Mouse (Mus musculus) liver, embryonic 13.5 days (tissue): Measurements from ENCODE around the gene Sln. TPM values are rescaled to one million over a fixed set of nuclear protein-coding genes. Genes with fewer than 3 reads are reported as not detected.

Experiments used
- ATAC-seq: fragments of 200-750 bp; cut with Nextera tagmentation; 2 replicates; pipeline ENCODE4 v1.8.0; 2017; ENCODE audit warnings: low read depth, mild to moderate bottlenecking, moderate number of reproducible peaks, moderate library complexity
- DNase-seq: peaks from one replicate; pipeline ENCODE4 v3.0.0; 2022
- H3K27ac ChIP-seq: fragments of 300-500 bp; sonication (generic); 2 replicates; pipeline ENCODE4 v1.5.1; 2015; ENCODE audit warnings: moderate library complexity, mild to moderate bottlenecking, inconsistent platforms
- H3K27me3 ChIP-seq: fragments of 300-500 bp; sonication (generic); 2 replicates; pipeline ENCODE4 v1.6.1; 2015; ENCODE audit warnings: mild to moderate bottlenecking, inconsistent platforms
- H3K36me3 ChIP-seq: fragments of 300-500 bp; sonication (generic); 2 replicates; pipeline ENCODE4 v1.6.1; 2015; ENCODE audit warnings: mild to moderate bottlenecking, inconsistent platforms
- H3K4me1 ChIP-seq: fragments of 300-500 bp; sonication (generic); replicated peaks from 2 replicates; pipeline ENCODE4 v1.6.1; 2015; ENCODE audit warnings: inconsistent platforms
- H3K4me2 ChIP-seq: fragments of 300-500 bp; sonication (generic); 2 replicates; pipeline ENCODE4 v1.6.1; 2015; ENCODE audit warnings: inconsistent platforms, mild to moderate bottlenecking, moderate library complexity
- H3K4me3 ChIP-seq: fragments of 300-500 bp; sonication (generic); replicated peaks from 2 replicates; pipeline ENCODE4 v1.5.1; 2015; ENCODE audit warnings: mild to moderate bottlenecking, inconsistent platforms
- H3K9ac ChIP-seq: fragments of 300-500 bp; sonication (generic); 2 replicates; pipeline ENCODE4 v1.6.1; 2015; ENCODE audit warnings: mild to moderate bottlenecking, inconsistent platforms
- H3K9me3 ChIP-seq: fragments of 300-500 bp; sonication (generic); replicated peaks from 2 replicates; pipeline ENCODE4 v1.6.1; 2016; ENCODE audit warnings: inconsistent platforms
- WGBS: fragments of 180-500 bp; shearing (Covaris S2); methylation state at CpG from one replicate; pipeline ENCODE4 v1.1.7; 2015; ENCODE audit not compliant: insufficient replicate concordance; 5-methylcytosine and 5-hydroxymethylcytosine counted together
- polyA plus RNA-seq: library from polyadenylated mRNA; unstranded; fragments of >200 nt; fragmentation: Nextera tagmentation; extraction: Ambion mirVana; gene quantifications from 2 replicates; pipeline ENCODE4 v1.2.1, GENCODE M21; 2015

Sln gene
- polyA plus RNA-seq, 1 experiment from 2014 or later, result 1.4 TPM

- H3K9ac ChIP-seq, result no peak overlapping the region
- no peak overlapping the region for H3K4me3 ChIP-seq
- no peaks in the 10 kb centered on the region for H3K36me3 ChIP-seq
- H3K9me3 ChIP-seq, result no peaks in the 10 kb centered on the region
- no peaks in the 10 kb centered on the region for H3K4me1 ChIP-seq
- H3K27me3 ChIP-seq, result no peaks in the 10 kb centered on the region
- H3K4me2 ChIP-seq, result no peak overlapping the region
- ATAC-seq, result no peak
- DNase-seq, result no peak
- H3K27ac ChIP-seq, result no peak overlapping the region
- WGBS, result 68% methylated on average over 4 of the region's 4 CpGs
These were observed 2.2 kb downstream of the Sln start for GRCm38 (mm10) chr9:53852158-53852557.

GRCm38 (mm10) chr9:53853672-53854071 lies 3.7 kb downstream of the Sln start:
- Histone ChIP-seq H3K9ac (no peak overlapping the region), H3K27me3 (no peaks in the 10 kb centered on the region), H3K4me3 (no peak overlapping the region), H3K4me2 (no peak overlapping the region), H3K36me3 (no peaks in the 10 kb centered on the region), H3K27ac (no peak overlapping the region), H3K4me1 (no peaks in the 10 kb centered on the region), H3K9me3 (no peaks in the 10 kb centered on the region)
- 51% methylated on average over 1 of the region's 1 CpGs for whole genome bisulfite sequencing
- ATAC-seq (no peak), DNase-seq (no peak)

- ATAC-seq (no peak), DNase-seq (no peak)
These were observed 4.6 kb downstream of the Sln start for GRCm38 (mm10) chr9:53854525-53854924.

GRCm38 (mm10) chr9:53857864-53858263 lies 7.9 kb downstream of the Sln start:
- Histone ChIP-seq H3K4me2 (no peak overlapping the region), H3K27ac (no peak overlapping the region), H3K27me3 (no peaks in the 10 kb centered on the region), H3K36me3 (no peaks in the 10 kb centered on the region), H3K9ac (no peak overlapping the region), H3K4me1 (no peaks in the 10 kb centered on the region), H3K4me3 (no peak overlapping the region), H3K9me3 (no peaks in the 10 kb centered on the region)
- WGBS, result 53% methylated on average over 5 of the region's 5 CpGs
- no peak for ATAC-seq
- no peak for DNase-seq

More at GRCm38 (mm10) chr9:53854525-53854924, 4.6 kb downstream of the Sln start:
- H3K36me3 ChIP-seq, result no peaks in the 10 kb centered on the region
- H3K27me3 ChIP-seq, result no peaks in the 10 kb centered on the region
- 69% methylated on average over 1 of the region's 1 CpGs for WGBS
- H3K4me2 ChIP-seq, result no peak overlapping the region
- H3K4me3 ChIP-seq, result no peak overlapping the region
- no peaks in the 10 kb centered on the region for H3K9me3 ChIP-seq
- H3K4me1 ChIP-seq, result no peaks in the 10 kb centered on the region
- no peak overlapping the region for H3K27ac ChIP-seq
- H3K9ac ChIP-seq, result no peak overlapping the region

- H3K4me3 ChIP-seq, result no peak overlapping the region
- H3K9ac ChIP-seq, result no peak overlapping the region
- H3K9me3 ChIP-seq, result no peaks in the 10 kb centered on the region
- H3K36me3 ChIP-seq, result no peaks in the 10 kb centered on the region
- no peaks in the 10 kb centered on the region for H3K4me1 ChIP-seq
- DNase-seq (no peak), ATAC-seq (no peak)
- no peak overlapping the region for H3K27ac ChIP-seq
- WGBS, result 68% methylated on average over 8 of the region's 8 CpGs
- H3K27me3 ChIP-seq, result no peaks in the 10 kb centered on the region
- H3K4me2 ChIP-seq, result no peak overlapping the region
These were observed 23.3 kb downstream of the Sln start for GRCm38 (mm10) chr9:53873239-53873638.

- Histone ChIP-seq H3K27ac (no peak overlapping the region), H3K4me3 (no peak overlapping the region), H3K36me3 (no peaks in the 10 kb centered on the region), H3K9ac (no peak overlapping the region), H3K4me1 (no peaks in the 10 kb centered on the region), H3K27me3 (no peaks in the 10 kb centered on the region), H3K4me2 (no peak overlapping the region), H3K9me3 (no peaks in the 10 kb centered on the region)
- no peak for DNase-seq
- ATAC-seq, result no peak
- 42% methylated on average over 2 of the region's 2 CpGs for WGBS
These were observed 27.5 kb downstream of the Sln start for GRCm38 (mm10) chr9:53877423-53877822.

GRCm38 (mm10) chr9:53883588-53884280 lies 33.8 kb downstream of the Sln start:
- Histone ChIP-seq H3K4me3 (no peak overlapping the region), H3K27me3 (no peaks in the 10 kb centered on the region), H3K4me1 (no peaks in the 10 kb centered on the region), H3K9ac (no peak overlapping the region), H3K36me3 (no peaks in the 10 kb centered on the region), H3K4me2 (no peak overlapping the region), H3K27ac (no peak overlapping the region), H3K9me3 (no peaks in the 10 kb centered on the region)
- ATAC-seq (no peak), DNase-seq (no peak)
- WGBS, result 79% methylated on average over 23 of the region's 23 CpGs

GRCm38 (mm10) chr9:53890075-53890474 lies 40.1 kb downstream of the Sln start:
- DNase-seq, result no peak
- no peak overlapping the region for H3K27ac ChIP-seq
- H3K9me3 ChIP-seq, result no peaks in the 10 kb centered on the region
- H3K4me1 ChIP-seq, result no peaks in the 10 kb centered on the region
- WGBS, result 3% methylated on average over 1 of the region's 1 CpGs
- H3K4me3 ChIP-seq, result no peak overlapping the region
- no peak for ATAC-seq
- H3K4me2 ChIP-seq, result no peak overlapping the region
- H3K27me3 ChIP-seq, result no peaks in the 10 kb centered on the region
- H3K36me3 ChIP-seq, result no peaks in the 10 kb centered on the region
- no peak overlapping the region for H3K9ac ChIP-seq

- no peak for DNase-seq
- Histone ChIP-seq H3K4me3 (no peak overlapping the region), H3K27me3 (no peaks in the 10 kb centered on the region), H3K9me3 (no peaks in the 10 kb centered on the region), H3K9ac (no peak overlapping the region), H3K36me3 (no peaks in the 10 kb centered on the region), H3K4me2 (no peak overlapping the region), H3K4me1 (no peaks in the 10 kb centered on the region), H3K27ac (no peak overlapping the region)
- ATAC-seq, result no peak
- 66% methylated on average over 7 of the region's 7 CpGs for WGBS
These were observed 45.9 kb downstream of the Sln start for GRCm38 (mm10) chr9:53895827-53896226.

- no peak overlapping the region for H3K4me2 ChIP-seq
- no peaks in the 10 kb centered on the region for H3K27me3 ChIP-seq
- no peak overlapping the region for H3K9ac ChIP-seq
- no peaks in the 10 kb centered on the region for H3K36me3 ChIP-seq
- DNase-seq, result no peak
- WGBS, result 70% methylated on average over 6 of the region's 6 CpGs
- ATAC-seq, result no peak
- 0 out of 2 replicates have a peak, but pooled peaks cover 2% of the 10 kb centered on the region for H3K9me3 ChIP-seq
- H3K4me1 ChIP-seq, result no peaks in the 10 kb centered on the region
- H3K27ac ChIP-seq, result no peak overlapping the region
- no peak overlapping the region for H3K4me3 ChIP-seq
These were observed 49.9 kb downstream of the Sln start for GRCm38 (mm10) chr9:53899836-53900235.

GRCm38 (mm10) chr9:53903215-53903842 lies 53.4 kb downstream of the Sln start:
- no peak for DNase-seq

More at GRCm38 (mm10) chr9:53903215-53903842, 53.4 kb downstream of the Sln start:
- no peak overlapping the region for H3K4me2 ChIP-seq
- H3K9ac ChIP-seq, result no peak overlapping the region
- no peak for ATAC-seq
- H3K4me3 ChIP-seq, result no peak overlapping the region
- H3K36me3 ChIP-seq, result no peaks in the 10 kb centered on the region
- 65% methylated on average over 7 of the region's 7 CpGs for WGBS
- no peaks in the 10 kb centered on the region for H3K27me3 ChIP-seq
- H3K27ac ChIP-seq, result no peak overlapping the region
- no peaks in the 10 kb centered on the region for H3K4me1 ChIP-seq
- 0 out of 2 replicates have a peak, but pooled peaks cover 2% of the 10 kb centered on the region for H3K9me3 ChIP-seq
